Mouse (Mus musculus) adrenal gland, postnatal 4 days (tissue): ENCODE measurements around the gene Grk5. TPM values are rescaled to one million over a fixed set of nuclear protein-coding genes. Genes with fewer than 3 reads are reported as not detected.
A peak's percentile ranks its signal among the peaks of the same experiment; 100 is the strongest.

Experiments
- DNase-seq, 2 experiments: peaks; one replicate each; pipeline ENCODE4 v3.0.0; 2021 to 2022; ENCODE audit warnings: low spot score in 2 of 2, mixed read lengths in 2 of 2
- total RNA-seq, 2 experiments: library from RNA; stranded (reverse); gene quantifications; 2 replicates each; pipeline ENCODE4 v1.2.3; 2021

The Grk5 gene
- total RNA-seq, 2 experiments from 2014 or later: 11.0 to 11.3 TPM

GRCm38 (mm10) chr19:61056783-61057410 lies 167.3 kb downstream of the Grk5 start:
- no peak for DNase-seq

- no peak for DNase-seq
These were observed 168.0 kb downstream of the Grk5 start for GRCm38 (mm10) chr19:61057581-61057980.

- DNase-seq: no peak
These were observed 174.8 kb downstream of the Grk5 start for GRCm38 (mm10) chr19:61064386-61064785.

GRCm38 (mm10) chr19:61065011-61065410 lies 175.5 kb downstream of the Grk5 start:
- no peak for DNase-seq

- DNase-seq: no peak
These were observed 189.1 kb downstream of the Grk5 start for GRCm38 (mm10) chr19:61078622-61079021.

GRCm38 (mm10) chr19:61080251-61080749 lies 190.8 kb downstream of the Grk5 start:
- no peak for DNase-seq

- DNase-seq: no peak
These were observed 193.5 kb downstream of the Grk5 start for GRCm38 (mm10) chr19:61083006-61083405.

- peak; percentile 68 to 86 for DNase-seq
These were observed 194.8 kb downstream of the Grk5 start for GRCm38 (mm10) chr19:61084149-61084940.

GRCm38 (mm10) chr19:61085217-61085616 lies 195.7 kb downstream of the Grk5 start:
- no peak for DNase-seq

- DNase-seq: no peak
These were observed 198.2 kb downstream of the Grk5 start for GRCm38 (mm10) chr19:61087781-61088180.

GRCm38 (mm10) chr19:61089001-61089400 lies 199.5 kb downstream of the Grk5 start:
- no peak for DNase-seq

GRCm38 (mm10) chr19:61090541-61090940 lies 201.0 kb downstream of the Grk5 start:
- no peak for DNase-seq

- DNase-seq: no peak
These were observed 207.2 kb downstream of the Grk5 start for GRCm38 (mm10) chr19:61096776-61097175.

- no peak for DNase-seq
These were observed 208.2 kb downstream of the Grk5 start for GRCm38 (mm10) chr19:61097764-61098163.

GRCm38 (mm10) chr19:61110184-61110583 lies 220.6 kb downstream of the Grk5 start:
- no peak for DNase-seq

- no peak for DNase-seq
These were observed 241.5 kb downstream of the Grk5 start for GRCm38 (mm10) chr19:61131096-61131495.

- DNase-seq: no peak
These were observed 249.1 kb downstream of the Grk5 start for GRCm38 (mm10) chr19:61138655-61139054.

GRCm38 (mm10) chr19:61140342-61141206 lies 251.0 kb downstream of the Grk5 start, which contains the start of gene Zfp950:
Zfp950 (minus strand) TSS chr19:61140840.
- peak; percentile 30 to 67 for DNase-seq

GRCm38 (mm10) chr19:61141299-61141698 lies 251.8 kb downstream of the Grk5 start:
- no peak for DNase-seq
